Mouse (Mus musculus) heart, adult 2 months (tissue): ENCODE data around the gene Gm20695. TPM values are rescaled to one million over a fixed set of nuclear protein-coding genes. Genes with fewer than 3 reads are reported as not detected.

Experiments used
- DNase-seq, 2 experiments: peaks; one replicate each; pipeline ENCODE4 v3.0.0; 2021
- H3K27ac ChIP-seq: fragments of 200-600 bp; 2 replicates; pipeline ENCODE4 v1.8.1; 2022
- H3K27me3 ChIP-seq: fragments of 200-500 bp; 2 replicates; pipeline ENCODE4 v1.6.1; 2012; ENCODE audit warnings: mild to moderate bottlenecking, low read length, inconsistent platforms, mixed read lengths; ENCODE audit not compliant: control insufficient read depth, insufficient read depth
- H3K36me3 ChIP-seq: fragments of 200-500 bp; 2 replicates; pipeline ENCODE4 v1.6.1; 2012; ENCODE audit warnings: low read length, inconsistent platforms; ENCODE audit not compliant: control insufficient read depth, insufficient read depth
- H3K4me1 ChIP-seq: fragments of 200-500 bp; 2 replicates; pipeline ENCODE4 v1.6.1; 2011; ENCODE audit warnings: low read length; ENCODE audit not compliant: control insufficient read depth, insufficient read depth
- H3K4me3 ChIP-seq: fragments of 200-600 bp; 2 replicates; pipeline ENCODE4 v1.8.1; 2022
- H3K79me2 ChIP-seq: fragments of 200-500 bp; replicated peaks from 2 replicates; pipeline ENCODE4 v1.6.1; 2012; ENCODE audit warnings: mild to moderate bottlenecking, inconsistent platforms, low read length, moderate library complexity, mixed read lengths; ENCODE audit not compliant: control insufficient read depth, insufficient read depth
- H3K9ac ChIP-seq: fragments of 200-500 bp; 2 replicates; pipeline ENCODE4 v1.6.1; 2012; ENCODE audit warnings: low read depth, mild to moderate bottlenecking, control low read depth, inconsistent platforms, low read length, mixed read lengths
- CTCF ChIP-seq: fragments of 200-600 bp; IDR thresholded peaks from 2 replicates; pipeline ENCODE4 v1.8.1; 2022; ENCODE audit warnings: antibody characterized with exemption, mild to moderate bottlenecking, moderate library complexity
- EP300 ChIP-seq: fragments of 200-500 bp; IDR thresholded peaks from 2 replicates; pipeline ENCODE4 v1.6.1; 2011; ENCODE audit warnings: low read depth, low read length, control low read depth; ENCODE audit not compliant: insufficient read depth
- POLR2A ChIP-seq: fragments of 200-500 bp; IDR thresholded peaks from 2 replicates; pipeline ENCODE4 v1.6.1; 2011; ENCODE audit warnings: mild to moderate bottlenecking, low read depth, low read length, control low read depth; ENCODE audit not compliant: insufficient read depth
- WGBS: fragments of 180-500 bp; shearing (Covaris S2); methylation state at CpG from one replicate; pipeline ENCODE4 v1.1.7; 2018; 5-methylcytosine and 5-hydroxymethylcytosine counted together
- intact Hi-C: fragments of 180-260 bp; cut with DNase I; formaldehyde crosslinking; loops from one replicate; pipeline ENCODE4 v1.15.1; 2025
- polyA plus RNA-seq: library from polyadenylated mRNA; depleted of rRNA; stranded (reverse); fragments of >200 nt; gene quantifications from 2 replicates; pipeline ENCODE4 v1.2.3, GENCODE M21; 2012
- total RNA-seq, 2 experiments: library from RNA; stranded (reverse); gene quantifications; 2 replicates each; pipeline ENCODE4 v1.2.3; 2021

Gene Gm20695
- total and polyA plus RNA-seq, 3 experiments: 0.27 to 0.42 TPM; not detected in 1

GRCm38 (mm10) chr16:3854437-3855182 is 29.8 kb upstream of the Gm20695 start:
- intact Hi-C loops: no loop called here
- Histone ChIP-seq H3K27ac (no peak overlapping the region), H3K4me3 (no peak overlapping the region), H3K79me2 (peaks cover 1% of the 10 kb centered on the region; the same call in 1 of the 2 replicates), H3K4me1 (no peaks in the 10 kb centered on the region), H3K27me3 (no peaks in the 10 kb centered on the region), H3K36me3 (no peaks in the 10 kb centered on the region), H3K9ac (no peak overlapping the region)
- no peak for DNase-seq
- 73% methylated on average over 11 of the region's 11 CpGs for WGBS
- TF ChIP-seq POLR2A (no peak), CTCF (no peak), EP300 (no peak)

- Histone ChIP-seq H3K27ac (no peak overlapping the region), H3K36me3 (no peaks in the 10 kb centered on the region), H3K9ac (no peak overlapping the region), H3K27me3 (no peaks in the 10 kb centered on the region), H3K79me2 (peaks cover 1% of the 10 kb centered on the region; the same call in 1 of the 2 replicates), H3K4me3 (no peak overlapping the region), H3K4me1 (no peaks in the 10 kb centered on the region)
- 53% methylated on average over 1 of the region's 1 CpGs for WGBS
- DNase-seq: no peak
- TF ChIP-seq CTCF: no peak
- TF ChIP-seq POLR2A: no peak
- no peak for TF ChIP-seq EP300
- intact Hi-C loops: no loop called here
Observed at GRCm38 (mm10) chr16:3855776-3856175, 28.7 kb upstream of the Gm20695 start.

GRCm38 (mm10) chr16:3859254-3859653 is 25.2 kb upstream of the Gm20695 start:
- Histone ChIP-seq H3K27me3 (no peaks in the 10 kb centered on the region), H3K36me3 (peaks cover 3% of the 10 kb centered on the region), H3K27ac (no peak overlapping the region), H3K9ac (no peak overlapping the region), H3K4me3 (no peak overlapping the region), H3K79me2 (0 out of 2 replicates have a peak, but pooled peaks cover under 1% of the 10 kb centered on the region), H3K4me1 (no peaks in the 10 kb centered on the region)
- WGBS: 93% methylated on average over 4 of the region's 4 CpGs
- no peak for TF ChIP-seq EP300
- no peak for TF ChIP-seq CTCF
- no peak for TF ChIP-seq POLR2A
- DNase-seq: no peak
- intact Hi-C loops: no loop called here

- peak overlapping the region; percentile 64 for H3K9ac ChIP-seq
- peak overlapping the region; percentile 65 for H3K4me3 ChIP-seq
- H3K79me2 ChIP-seq: peaks cover 7% of the 10 kb centered on the region; the same call in 1 of the 2 replicates
- TF ChIP-seq CTCF (no peak), POLR2A (no peak), EP300 (no peak)
- H3K27me3 ChIP-seq: no peaks in the 10 kb centered on the region
- peaks cover 2% of the 10 kb centered on the region; the same call in 1 of the 2 replicates for H3K36me3 ChIP-seq
- 7% methylated on average over 16 of the region's 16 CpGs for WGBS
- no peak for DNase-seq
- H3K4me1 ChIP-seq: peaks cover 5% of the 10 kb centered on the region
- intact Hi-C loops: loop anchor here (1.0 to 10.0 kb wide), 2 partner anchors 12 to 1013 kb away; partner anchors contain the start of genes Gm20695, Mgrn1, Ubald1 and Zfp597
- H3K27ac ChIP-seq: peak overlapping the region; percentile 61
Observed at GRCm38 (mm10) chr16:3871815-3872214, 12.6 kb upstream of the Gm20695 start.

GRCm38 (mm10) chr16:3872216-3873047 is 12.0 kb upstream of the Gm20695 start, which contains the start of gene Naa60:
Gene Naa60, plus strand, starts transcription at chr16:3872375.
- intact Hi-C loops: loop anchor here (1.0 to 10.0 kb wide), 3 partner anchors 12 to 1012 kb away; partner anchors contain the start of genes 1700037C18Rik, Cluap1, Gm20695 and Mgrn1
- Histone ChIP-seq H3K27me3 (no peaks in the 10 kb centered on the region), H3K27ac (peak within 1 kb of the TSS; percentile 61), H3K9ac (peak within 1 kb of the TSS; percentile 64), H3K36me3 (peaks cover 2% of the 10 kb centered on the region; the same call in 1 of the 2 replicates), H3K4me3 (peak within 1 kb of the TSS; percentile 65), H3K79me2 (peaks cover 7% of the 10 kb centered on the region; the same call in 1 of the 2 replicates), H3K4me1 (peaks cover 5% of the 10 kb centered on the region)
- DNase-seq: peak; percentile 89 to 92
- WGBS: 5% methylated on average over 47 of the region's 47 CpGs
- no peak for TF ChIP-seq CTCF
- TF ChIP-seq EP300: peak; percentile 61; the same call in 1 of the 2 replicates
- TF ChIP-seq POLR2A: peak; percentile 54; the same call in 1 of the 2 replicates
